11 mouse cellular contexts compared by ENCODE assay signal in the genomic region with DNA sequence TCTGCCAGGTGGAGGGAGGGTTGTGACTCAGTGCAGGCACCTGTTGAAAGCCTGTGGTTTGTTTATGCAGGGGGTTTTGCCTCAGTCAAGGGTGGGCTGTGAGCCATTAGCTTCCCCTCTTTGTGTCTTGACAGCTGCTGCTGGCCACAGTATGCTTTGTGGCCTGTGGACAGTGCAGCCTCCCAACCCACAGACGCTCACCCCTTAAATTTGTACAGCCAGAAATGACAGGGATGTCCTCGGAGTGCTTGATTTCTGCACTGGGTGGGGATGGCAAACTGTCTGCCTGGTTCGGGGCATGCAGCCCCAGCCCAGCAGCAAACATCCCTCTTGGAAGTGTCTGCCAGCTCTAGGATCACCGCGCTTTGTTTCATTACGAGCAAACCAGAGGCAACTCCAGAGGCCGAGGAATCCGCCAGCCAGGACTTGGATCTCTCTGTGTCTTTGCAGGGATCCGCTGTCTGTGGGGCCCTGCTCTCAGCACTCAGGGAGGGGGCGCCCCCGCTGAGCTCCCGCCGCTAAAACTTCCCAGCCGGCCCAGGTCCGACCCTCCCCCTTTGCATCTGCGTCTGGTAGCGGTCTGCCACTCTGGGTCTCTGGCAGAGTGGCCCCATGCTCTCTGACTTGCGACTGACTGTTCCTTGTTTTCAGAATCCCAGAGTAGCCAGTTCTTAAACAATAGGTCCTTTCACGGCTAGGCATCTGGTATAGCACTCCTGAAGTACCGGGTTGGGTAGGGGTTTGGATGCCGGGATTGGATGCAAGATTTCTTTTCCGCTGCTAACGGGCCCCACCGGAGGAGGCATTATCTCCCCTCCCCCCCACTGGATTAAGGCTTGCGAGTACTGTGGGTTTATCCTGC. TPM values are rescaled to one million over a fixed set of nuclear protein-coding genes. Genes with fewer than 3 reads are reported as not detected.
A peak's percentile ranks its signal among the peaks of the same experiment; 100 is the strongest.
ATAC-seq lines count a peak whose summit lies in the region.
"Not testable (repeated sequence)": the region's sequence is repeated elsewhere in the genome, so short reads cannot be mapped to it uniquely, and the experiment has no call there.
"Had no signal": no experiment of that assay in that cellular context is flagged by ENCODE, and none has a peak within 500 bp of the region (broad histone marks: within the 10 kb centered on the region; RNA-seq: fewer than 3 reads in every experiment).

Gene Duxbl3, plus strand, starts transcription at position 207 of the 862 bp plus-strand sequence.

- no CpG with 5 or more reads among the region's 25 CpGs for WGBS in forebrain, embryonic 12.5 days
- no CpG with 5 or more reads among the region's 25 CpGs for WGBS in heart, embryonic 12.5 days
- WGBS in hindbrain, embryonic 12.5 days = no CpG with 5 or more reads among the region's 25 CpGs
- WGBS in intestine, embryonic 16.5 days = no CpG with 5 or more reads among the region's 25 CpGs
- no CpG with 5 or more reads among the region's 25 CpGs for WGBS in limb, embryonic 13.5 days
- no CpG with 5 or more reads among the region's 25 CpGs for WGBS in midbrain, embryonic 12.5 days
- no CpG with 5 or more reads among the region's 25 CpGs for WGBS in neural tube, embryonic 13.5 days

- H3K9me3 ChIP-seq in forebrain, embryonic 12.5 days; heart, embryonic 12.5 days (replicated peaks); hindbrain, embryonic 12.5 days (replicated peaks); intestine, embryonic 16.5 days (ENCODE audit: control insufficient read depth, low read length); limb, embryonic 13.5 days; midbrain, embryonic 12.5 days; neural tube, embryonic 13.5 days: not testable (repeated sequence)

- H3K4me3 ChIP-seq in forebrain, embryonic 12.5 days (replicated peaks); heart, embryonic 12.5 days; hindbrain, embryonic 12.5 days; intestine, embryonic 16.5 days (ENCODE audit: low read length); limb, embryonic 13.5 days; midbrain, embryonic 12.5 days; neural tube, embryonic 13.5 days: not testable (repeated sequence)

- H3K27ac ChIP-seq in forebrain, embryonic 12.5 days; heart, embryonic 12.5 days (ENCODE audit: poor library complexity, severe bottlenecking); hindbrain, embryonic 12.5 days; intestine, embryonic 16.5 days (ENCODE audit: low read length); limb, embryonic 13.5 days; midbrain, embryonic 12.5 days (replicated peaks); neural tube, embryonic 13.5 days (replicated peaks): not testable (repeated sequence)

- not testable (repeated sequence) for H3K27me3 ChIP-seq in forebrain, embryonic 12.5 days; heart, embryonic 12.5 days (replicated peaks); hindbrain, embryonic 12.5 days; intestine, embryonic 16.5 days (replicated peaks; ENCODE audit: control insufficient read depth, insufficient read depth, low read length); limb, embryonic 13.5 days; midbrain, embryonic 12.5 days; neural tube, embryonic 13.5 days

- not testable (repeated sequence) for H3K4me2 ChIP-seq in forebrain, embryonic 12.5 days; heart, embryonic 12.5 days; hindbrain, embryonic 12.5 days (replicated peaks); intestine, embryonic 16.5 days (ENCODE audit: low read depth, low read length); limb, embryonic 13.5 days (replicated peaks); midbrain, embryonic 12.5 days (replicated peaks); neural tube, embryonic 13.5 days

- H3K4me1 ChIP-seq in forebrain, embryonic 12.5 days; heart, embryonic 12.5 days (replicated peaks); hindbrain, embryonic 12.5 days; intestine, embryonic 16.5 days (ENCODE audit: control insufficient read depth, insufficient read depth, low read length); limb, embryonic 13.5 days; midbrain, embryonic 12.5 days; neural tube, embryonic 13.5 days (replicated peaks): not testable (repeated sequence)

- H3K36me3 ChIP-seq in forebrain, embryonic 12.5 days (replicated peaks); heart, embryonic 12.5 days; hindbrain, embryonic 12.5 days; intestine, embryonic 16.5 days (ENCODE audit: control insufficient read depth, insufficient read depth, low read length); limb, embryonic 13.5 days; midbrain, embryonic 12.5 days; neural tube, embryonic 13.5 days: not testable (repeated sequence)

- peak; percentile 29; the same call in 1 of the 2 replicates for ATAC-seq in common myeloid progenitor, adult 5-6 weeks (replicated peaks; ENCODE audit: low read depth, poor library complexity, severe bottlenecking)
- ATAC-seq in forebrain, embryonic 12.5 days (ENCODE audit: low FRiP score) = peak; percentile 89
- ATAC-seq in heart, embryonic 12.5 days (ENCODE audit: insufficient number of reproducible peaks, low FRiP score) = peak; percentile 48; the same call in 1 of the 2 replicates
- ATAC-seq in hindbrain, embryonic 12.5 days (ENCODE audit: low FRiP score) = peak; percentile 93
- ATAC-seq in intestine, embryonic 16.5 days = peak; percentile 71
- peak; percentile 87 for ATAC-seq in limb, embryonic 13.5 days (ENCODE audit: low FRiP score, low read depth)
- ATAC-seq in midbrain, embryonic 12.5 days (ENCODE audit: low FRiP score, low read depth) = peak; percentile 94
- ATAC-seq in neural tube, embryonic 13.5 days (ENCODE audit: low read depth) = peak; percentile 96

- H3K9ac ChIP-seq in forebrain, embryonic 12.5 days; heart, embryonic 12.5 days; hindbrain, embryonic 12.5 days; intestine, embryonic 16.5 days (ENCODE audit: low read depth, low read length); limb, embryonic 13.5 days; midbrain, embryonic 12.5 days (replicated peaks); neural tube, embryonic 13.5 days: not testable (repeated sequence)

RNA-seq across cellular contexts. Expression of gene Duxbl3, which starts in this region (rescaled TPM):
- total RNA-seq in common myeloid progenitor, adult 5-6 weeks (2017) = not detected in 2 replicates
- 2.3 and 6.4 TPM in 2 replicates for polyA plus RNA-seq in forebrain, embryonic 12.5 days (2016; fragmentation: Nextera tagmentation; extraction: Ambion mirVana)
- 0.46 and 1.6 TPM in 2 replicates for polyA plus RNA-seq in heart, embryonic 12.5 days (2016; fragmentation: Nextera tagmentation; extraction: Ambion mirVana)
- 2.6 and 7.8 TPM in 2 replicates for polyA plus RNA-seq in hindbrain, embryonic 12.5 days (2016; fragmentation: Nextera tagmentation; extraction: Ambion mirVana)
- 0.27 and 0.71 TPM in 2 replicates for polyA plus RNA-seq in intestine, embryonic 16.5 days (2015; fragmentation: Nextera tagmentation; extraction: Ambion mirVana)
- polyA plus RNA-seq in limb, embryonic 13.5 days (2015; fragmentation: Nextera tagmentation; extraction: Ambion mirVana) = 0.64 and 4.6 TPM in 2 replicates
- 3.8 and 10.6 TPM in 2 replicates for polyA plus RNA-seq in midbrain, embryonic 12.5 days (2016; fragmentation: Nextera tagmentation; extraction: Ambion mirVana)
- polyA plus RNA-seq in neural tube, embryonic 13.5 days (2015; fragmentation: Nextera tagmentation; extraction: Ambion mirVana) = 3.8 and 4.4 TPM in 2 replicates
- total RNA-seq: gastrocnemius, postnatal 25 days; left cerebral cortex, postnatal 25 days had no signal
- polyA plus RNA-seq: liver, embryonic 13.5 days had no signal

Comparison
In these comparisons a context has a peak if more than half of its experiments do, and no peak if none do; other contexts are left out.
1. Peak in ATAC-seq in common myeloid progenitor, adult 5-6 weeks; RNA of the gene not detected or under 1 TPM.
2. Peak in ATAC-seq in intestine, embryonic 16.5 days; RNA of the gene not detected or under 1 TPM.
3. ATAC-seq: peak in every context shown above with its lines; median percentile 96 in neural tube, embryonic 13.5 days; 94 in midbrain, embryonic 12.5 days; 93 in hindbrain, embryonic 12.5 days; 89 in forebrain, embryonic 12.5 days; 87 in limb, embryonic 13.5 days; 71 in intestine, embryonic 16.5 days; 48 in heart, embryonic 12.5 days; 29 in common myeloid progenitor, adult 5-6 weeks.